Mouse (Mus musculus) stomach, postnatal 0 days (tissue): ENCODE data around the gene Tpra1. TPM values are rescaled to one million over a fixed set of nuclear protein-coding genes. Genes with fewer than 3 reads are reported as not detected.

Experiments used
- ATAC-seq: fragments of 200-750 bp; cut with Nextera tagmentation; 2 replicates; pipeline ENCODE4 v1.8.0; 2017; ENCODE audit not compliant: low FRiP score, low TSS enrichment
- DNase-seq: peaks from one replicate; pipeline ENCODE4 v3.0.0-alpha.2; 2016; ENCODE audit warnings: low spot score
- H3K27ac ChIP-seq: fragments of 300-500 bp; sonication (generic); replicated peaks from 2 replicates; pipeline ENCODE4 v1.5.1; 2014; ENCODE audit warnings: mild to moderate bottlenecking, control low read depth
- H3K27me3 ChIP-seq: fragments of 300-500 bp; sonication (generic); 2 replicates; pipeline ENCODE4 v1.6.1; 2014; ENCODE audit warnings: low read length; ENCODE audit not compliant: control insufficient read depth, insufficient read depth
- H3K36me3 ChIP-seq: fragments of 300-500 bp; sonication (generic); 2 replicates; pipeline ENCODE4 v1.6.1; 2014; ENCODE audit warnings: low read length, mixed read lengths; ENCODE audit not compliant: control insufficient read depth, insufficient read depth
- H3K4me1 ChIP-seq: fragments of 300-500 bp; sonication (generic); replicated peaks from 2 replicates; pipeline ENCODE4 v1.6.1; 2014; ENCODE audit warnings: antibody characterized with exemption; ENCODE audit not compliant: control insufficient read depth, insufficient read depth
- H3K4me2 ChIP-seq: fragments of 300-500 bp; sonication (generic); replicated peaks from 2 replicates; pipeline ENCODE4 v1.6.1; 2014; ENCODE audit warnings: low read depth, mild to moderate bottlenecking, control low read depth, moderate library complexity
- H3K4me3 ChIP-seq: fragments of 300-500 bp; sonication (generic); 2 replicates; pipeline ENCODE4 v1.5.1; 2014; ENCODE audit warnings: low read depth, low read length, control low read depth
- H3K9ac ChIP-seq: fragments of 300-500 bp; sonication (generic); 2 replicates; pipeline ENCODE4 v1.6.1; 2014; ENCODE audit warnings: mild to moderate bottlenecking, low read length, control low read depth, mixed read lengths
- H3K9me3 ChIP-seq: fragments of 300-500 bp; sonication (generic); 2 replicates; pipeline ENCODE4 v1.6.1; 2016; ENCODE audit warnings: low read length; ENCODE audit not compliant: control insufficient read depth
- CTCF ChIP-seq: IDR thresholded peaks from 2 replicates; pipeline ENCODE4 v1.5.1; 2016; ENCODE audit warnings: antibody characterized with exemption, low read depth, mild to moderate bottlenecking, moderate library complexity
- EP300 ChIP-seq: optimal IDR thresholded peaks from 2 replicates; pipeline ENCODE3; 2016; ENCODE audit warnings: antibody characterized with exemption
- WGBS: fragments of 180-500 bp; shearing (Covaris S2); extraction: QIAGEN DNeasy Blood & Tissue Kit; methylation state at CpG from one replicate; pipeline ENCODE4 v1.1.7; 2014; 5-methylcytosine and 5-hydroxymethylcytosine counted together
- polyA plus RNA-seq: library from polyadenylated mRNA; unstranded; fragments of >200 nt; fragmentation: Nextera tagmentation; extraction: Ambion mirVana; gene quantifications from 2 replicates; pipeline ENCODE4 v1.2.1, GENCODE M21; 2015

Gene Tpra1
- polyA plus RNA-seq, 1 experiment from 2014 or later = 39.8 TPM

GRCm38 (mm10) chr6:88936342-88937213, 34.5 kb downstream of the Tpra1 start:
- no peak for ATAC-seq
- Histone ChIP-seq H3K27ac (no peak overlapping the region), H3K4me3 (no peak overlapping the region), H3K9me3 (no peaks in the 10 kb centered on the region), H3K27me3 (no peaks in the 10 kb centered on the region), H3K36me3 (no peaks in the 10 kb centered on the region), H3K4me2 (no peak overlapping the region), H3K9ac (no peak overlapping the region), H3K4me1 (no peaks in the 10 kb centered on the region)
- TF ChIP-seq EP300 (no peak), CTCF (no peak)
- no peak for DNase-seq
- WGBS = 67% methylated on average over 13 of the region's 13 CpGs

GRCm38 (mm10) chr6:88937214-88937549, 35.1 kb downstream of the Tpra1 start:
- ATAC-seq = no peak
- Histone ChIP-seq H3K27me3 (no peaks in the 10 kb centered on the region), H3K9me3 (no peaks in the 10 kb centered on the region), H3K9ac (no peak overlapping the region), H3K27ac (no peak overlapping the region), H3K4me2 (no peak overlapping the region), H3K36me3 (no peaks in the 10 kb centered on the region), H3K4me3 (no peak overlapping the region), H3K4me1 (no peaks in the 10 kb centered on the region)
- TF ChIP-seq CTCF (no peak), EP300 (no peak)
- no peak for DNase-seq
- WGBS = 63% methylated on average over 4 of the region's 4 CpGs

GRCm38 (mm10) chr6:88937971-88938663, 36.1 kb downstream of the Tpra1 start:
- H3K27ac ChIP-seq = no peak overlapping the region
- ATAC-seq (no peak), DNase-seq (no peak)
- H3K9ac ChIP-seq = no peak overlapping the region
- WGBS = 43% methylated on average over 4 of the region's 4 CpGs
- H3K4me2 ChIP-seq = no peak overlapping the region
- no peaks in the 10 kb centered on the region for H3K27me3 ChIP-seq
- no peak overlapping the region for H3K4me3 ChIP-seq
- no peaks in the 10 kb centered on the region for H3K36me3 ChIP-seq
- no peak for TF ChIP-seq CTCF
- TF ChIP-seq EP300 = no peak
- H3K4me1 ChIP-seq = no peaks in the 10 kb centered on the region
- H3K9me3 ChIP-seq = no peaks in the 10 kb centered on the region

GRCm38 (mm10) chr6:88938664-88939055, 36.6 kb downstream of the Tpra1 start:
- Histone ChIP-seq H3K4me2 (no peak overlapping the region), H3K9ac (no peak overlapping the region), H3K4me1 (no peaks in the 10 kb centered on the region), H3K4me3 (no peak overlapping the region), H3K27ac (no peak overlapping the region), H3K27me3 (no peaks in the 10 kb centered on the region), H3K36me3 (no peaks in the 10 kb centered on the region), H3K9me3 (no peaks in the 10 kb centered on the region)
- ATAC-seq (no peak), DNase-seq (no peak)
- TF ChIP-seq CTCF (no peak), EP300 (no peak)
- WGBS = 71% methylated on average over 5 of the region's 5 CpGs

GRCm38 (mm10) chr6:88939281-88940089, 37.4 kb downstream of the Tpra1 start:
- WGBS = 44% methylated on average over 12 of the region's 12 CpGs
- Histone ChIP-seq H3K27ac (no peak overlapping the region), H3K4me1 (no peaks in the 10 kb centered on the region), H3K27me3 (no peaks in the 10 kb centered on the region), H3K9me3 (no peaks in the 10 kb centered on the region), H3K4me3 (no peak overlapping the region), H3K9ac (no peak overlapping the region), H3K36me3 (no peaks in the 10 kb centered on the region), H3K4me2 (no peak overlapping the region)
- no peak for ATAC-seq
- DNase-seq = no peak
- TF ChIP-seq CTCF (0 out of 2 replicates have a peak, but pooled peaks have one; percentile 14), EP300 (no peak)
